Mouse (Mus musculus) hindbrain, embryonic 16.5 days (tissue): ENCODE measurements around the gene Gm765. TPM values are rescaled to one million over a fixed set of nuclear protein-coding genes. Genes with fewer than 3 reads are reported as not detected.

Experiments
- ATAC-seq: fragments of 200-750 bp; cut with Nextera tagmentation; 2 replicates; pipeline ENCODE4 v1.8.0; 2017; ENCODE audit warnings: moderate TSS enrichment, moderate library complexity
- H3K27ac ChIP-seq: fragments of 300-500 bp; sonication (generic); 2 replicates; pipeline ENCODE4 v1.5.1; 2014; ENCODE audit warnings: low read depth, mild to moderate bottlenecking, control low read depth, low read length, moderate library complexity
- H3K27me3 ChIP-seq: fragments of 300-500 bp; sonication (generic); replicated peaks from 2 replicates; pipeline ENCODE4 v1.6.1; 2014; ENCODE audit warnings: low read length; ENCODE audit not compliant: control insufficient read depth, insufficient read depth
- H3K36me3 ChIP-seq: fragments of 300-500 bp; sonication (generic); 2 replicates; pipeline ENCODE4 v1.6.1; 2014; ENCODE audit warnings: mild to moderate bottlenecking, low read length, moderate library complexity, mixed read lengths; ENCODE audit not compliant: control insufficient read depth, insufficient read depth
- H3K4me1 ChIP-seq: fragments of 300-500 bp; sonication (generic); 2 replicates; pipeline ENCODE4 v1.6.1; 2014; ENCODE audit warnings: low read depth, low read length; ENCODE audit not compliant: control insufficient read depth, insufficient read depth
- H3K4me2 ChIP-seq: fragments of 300-500 bp; sonication (generic); 2 replicates; pipeline ENCODE4 v1.6.1; 2014; ENCODE audit warnings: mild to moderate bottlenecking, low read length, control low read depth, moderate library complexity
- H3K4me3 ChIP-seq: fragments of 300-500 bp; sonication (generic); 2 replicates; pipeline ENCODE4 v1.5.1; 2014; ENCODE audit warnings: mild to moderate bottlenecking, low read length, control low read depth, moderate library complexity
- H3K9ac ChIP-seq: fragments of 300-500 bp; sonication (generic); 2 replicates; pipeline ENCODE4 v1.6.1; 2014; ENCODE audit warnings: low read depth, mild to moderate bottlenecking, control low read depth, low read length, moderate library complexity
- H3K9me3 ChIP-seq: fragments of 300-500 bp; sonication (generic); 2 replicates; pipeline ENCODE4 v1.6.1; 2014; ENCODE audit warnings: mild to moderate bottlenecking, low read length, moderate library complexity; ENCODE audit not compliant: control insufficient read depth
- WGBS: fragments of 180-500 bp; shearing (Covaris S2); extraction: QIAGEN DNeasy Blood & Tissue Kit; methylation state at CpG from one replicate; pipeline ENCODE4 v1.1.7; 2014; 5-methylcytosine and 5-hydroxymethylcytosine counted together
- polyA plus RNA-seq: library from polyadenylated mRNA; unstranded; fragments of >200 nt; fragmentation: Nextera tagmentation; extraction: Ambion mirVana; gene quantifications from 2 replicates; pipeline ENCODE4 v1.2.1, GENCODE M21; 2015

Gm765 gene
- 0.05 and 0.12 TPM in 2 replicates for polyA plus RNA-seq

DNA sequence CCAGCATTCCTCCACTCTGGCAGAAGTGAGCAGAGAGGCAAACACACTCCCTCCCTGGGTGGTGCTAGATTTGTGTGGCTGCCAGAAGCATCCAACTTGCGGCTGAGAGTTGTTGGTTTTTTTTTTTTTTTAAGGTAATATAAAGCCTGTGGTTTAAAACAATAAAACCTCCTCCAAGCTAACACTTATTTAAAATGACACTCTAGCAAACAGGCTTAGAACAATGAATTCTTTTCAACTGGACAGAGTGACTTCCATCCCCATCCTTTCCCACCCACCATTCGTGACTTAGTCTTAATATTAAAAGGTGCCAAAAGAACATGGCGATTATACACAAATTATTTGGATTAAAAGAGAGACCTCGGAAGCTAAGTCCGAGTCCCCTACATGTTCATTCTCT lies at the start of gene Gm765:
Gm765 (minus strand) TSS at position 101 of the 400 bp plus-strand sequence.
- H3K27ac ChIP-seq: no peak within 1 kb of the TSS
- no peak within 1 kb of the TSS for H3K9ac ChIP-seq
- no peaks in the 10 kb centered on the region for H3K4me1 ChIP-seq
- no peak within 1 kb of the TSS for H3K4me3 ChIP-seq
- H3K36me3 ChIP-seq: no peaks in the 10 kb centered on the region
- no peaks in the 10 kb centered on the region for H3K9me3 ChIP-seq
- WGBS: 84% methylated on average over 5 of the region's 5 CpGs
- H3K4me2 ChIP-seq: no peak within 1 kb of the TSS
- no peaks in the 10 kb centered on the region for H3K27me3 ChIP-seq
- no peak for ATAC-seq

DNA sequence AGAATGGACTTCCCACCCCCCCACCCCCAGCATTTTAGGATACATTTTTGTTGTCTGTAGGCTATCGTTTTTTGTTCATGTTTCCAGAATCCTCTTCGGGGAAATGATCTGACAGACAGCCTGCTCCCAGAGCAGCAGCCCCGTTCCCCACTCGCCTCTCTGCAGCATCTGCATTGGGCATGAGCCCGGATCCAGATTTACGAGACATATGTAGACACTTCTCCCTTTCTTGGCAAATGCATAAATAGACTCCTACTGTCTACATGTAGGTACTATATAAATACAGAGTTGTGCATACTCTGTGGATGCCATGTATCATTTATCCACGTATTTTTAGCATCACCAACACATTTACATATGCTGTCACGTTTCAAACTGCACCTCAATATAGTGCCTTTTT lies 42.9 kb upstream of the Gm765 start:
- Histone ChIP-seq H3K4me3 (no peak overlapping the region), H3K9ac (no peak overlapping the region), H3K9me3 (no peaks in the 10 kb centered on the region), H3K36me3 (no peaks in the 10 kb centered on the region), H3K4me1 (no peaks in the 10 kb centered on the region), H3K27me3 (no peaks in the 10 kb centered on the region), H3K4me2 (no peak overlapping the region), H3K27ac (no peak overlapping the region)
- no peak for ATAC-seq
- WGBS: 64% methylated on average over 8 of the region's 8 CpGs

GRCm38 (mm10) chr6:98384431-98384830 lies 41.9 kb upstream of the Gm765 start:
- 47% methylated on average over 8 of the region's 8 CpGs for WGBS

DNA sequence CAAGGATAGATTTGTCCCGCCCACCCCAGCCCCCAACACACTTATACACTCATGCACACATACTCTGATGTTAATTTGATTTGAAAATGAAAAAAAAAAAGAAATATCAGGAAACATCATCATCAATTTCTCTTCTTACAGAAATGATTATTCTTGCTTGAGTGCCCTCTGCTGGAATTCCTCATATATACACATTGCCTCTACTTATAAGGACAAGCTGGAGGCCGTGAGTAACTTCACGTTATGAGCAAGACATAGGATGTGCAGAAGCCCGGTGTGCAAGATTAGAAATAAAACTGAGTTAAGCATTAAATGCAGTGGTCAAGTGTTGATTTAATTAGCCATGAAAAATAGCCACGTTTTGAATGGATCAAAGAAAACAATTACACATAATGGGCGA lies 40.9 kb upstream of the Gm765 start:
- no peak overlapping the region for H3K4me2 ChIP-seq

More at GRCm38 (mm10) chr6:98384431-98384830, 41.9 kb upstream of the Gm765 start:
- no peak for ATAC-seq
- no peak overlapping the region for H3K27ac ChIP-seq
- no peaks in the 10 kb centered on the region for H3K36me3 ChIP-seq
- no peaks in the 10 kb centered on the region for H3K4me1 ChIP-seq
- H3K9me3 ChIP-seq: no peaks in the 10 kb centered on the region
- H3K4me3 ChIP-seq: no peak overlapping the region
- no peak overlapping the region for H3K9ac ChIP-seq
- no peaks in the 10 kb centered on the region for H3K27me3 ChIP-seq
- H3K4me2 ChIP-seq: no peak overlapping the region

DNA sequence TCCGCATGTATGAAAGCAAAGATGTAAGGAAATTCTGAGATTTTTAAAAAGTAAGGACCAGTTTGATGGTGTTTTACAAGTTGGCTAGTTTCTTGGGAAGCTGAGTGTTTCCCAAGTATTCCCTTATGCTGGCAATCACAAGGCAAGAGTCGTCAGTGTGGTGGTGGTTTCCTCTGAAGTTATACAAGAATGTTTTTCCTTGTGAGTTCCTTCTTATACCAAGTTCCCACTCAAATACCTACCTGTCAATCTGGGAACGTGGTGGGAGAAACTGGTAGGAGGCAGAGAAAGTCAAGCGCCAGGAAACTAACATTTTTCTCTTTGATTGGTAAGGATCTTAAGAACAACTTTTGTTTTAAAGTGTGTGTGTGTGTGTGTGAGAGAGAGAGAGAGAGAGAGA lies 23.6 kb upstream of the Gm765 start:
- no peak overlapping the region for H3K9ac ChIP-seq
- H3K27ac ChIP-seq: no peak overlapping the region
- ATAC-seq: no peak
- no peak overlapping the region for H3K4me3 ChIP-seq
- whole genome bisulfite sequencing: 93% methylated on average over 4 of the region's 4 CpGs
- H3K27me3 ChIP-seq: no peaks in the 10 kb centered on the region
- H3K4me2 ChIP-seq: no peak overlapping the region
- H3K36me3 ChIP-seq: no peaks in the 10 kb centered on the region
- no peaks in the 10 kb centered on the region for H3K9me3 ChIP-seq
- H3K4me1 ChIP-seq: no peaks in the 10 kb centered on the region

More for the DNA sequence above, 40.9 kb upstream of the Gm765 start:
- Histone ChIP-seq H3K27ac (no peak overlapping the region), H3K36me3 (no peaks in the 10 kb centered on the region), H3K9me3 (no peaks in the 10 kb centered on the region), H3K4me3 (no peak overlapping the region), H3K27me3 (no peaks in the 10 kb centered on the region), H3K4me1 (no peaks in the 10 kb centered on the region), H3K9ac (no peak overlapping the region)
- WGBS: 46% methylated on average over 6 of the region's 6 CpGs
- no peak for ATAC-seq

DNA sequence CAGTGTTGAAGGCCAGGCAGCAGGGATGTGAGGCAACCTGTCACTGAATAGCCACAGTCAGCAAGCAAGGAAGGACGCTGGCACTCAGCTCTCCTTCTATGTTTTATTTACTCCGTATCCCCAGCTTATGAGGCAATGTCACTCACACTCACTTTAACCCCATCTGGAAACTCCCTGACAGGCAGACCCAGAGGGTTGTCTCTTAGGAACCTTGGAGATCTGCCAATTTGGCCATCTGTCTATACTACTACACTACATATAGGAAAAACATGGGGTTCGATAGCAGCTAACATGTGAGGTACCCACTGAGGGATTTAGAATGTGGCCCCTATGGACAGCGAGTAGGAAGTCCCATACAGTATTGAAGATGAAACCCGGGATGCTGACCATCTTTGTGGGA lies 12.7 kb upstream of the Gm765 start:
- no peak for ATAC-seq
- Histone ChIP-seq H3K4me3 (no peak overlapping the region), H3K9ac (no peak overlapping the region), H3K9me3 (no peaks in the 10 kb centered on the region), H3K4me2 (no peak overlapping the region), H3K27ac (no peak overlapping the region), H3K27me3 (no peaks in the 10 kb centered on the region), H3K36me3 (no peaks in the 10 kb centered on the region), H3K4me1 (no peaks in the 10 kb centered on the region)
- WGBS: 71% methylated on average over 5 of the region's 5 CpGs

DNA sequence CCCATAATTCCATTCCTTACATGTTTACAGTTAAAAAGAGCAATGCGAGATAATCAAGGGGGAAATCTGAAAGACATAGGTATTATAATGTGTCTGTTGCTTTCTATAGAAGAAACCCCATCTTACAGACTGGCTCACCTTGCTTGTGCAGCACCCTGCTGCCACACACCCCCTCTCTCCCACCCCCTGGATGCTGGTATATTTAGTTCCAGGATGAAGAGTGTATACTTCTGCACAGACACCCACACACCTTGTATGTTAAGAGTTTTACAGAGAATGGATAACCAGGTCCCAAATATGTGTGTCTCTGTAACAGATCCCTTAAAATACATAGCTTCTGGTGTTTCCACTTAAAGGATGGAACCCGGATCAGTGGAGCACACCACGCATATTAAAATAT lies 10.7 kb upstream of the Gm765 start:
- WGBS: 94% methylated on average over 3 of the region's 3 CpGs
- H3K9ac ChIP-seq: no peak overlapping the region
- H3K27ac ChIP-seq: no peak overlapping the region
- H3K27me3 ChIP-seq: no peaks in the 10 kb centered on the region
- H3K36me3 ChIP-seq: no peaks in the 10 kb centered on the region
- H3K4me3 ChIP-seq: no peak overlapping the region
- no peak overlapping the region for H3K4me2 ChIP-seq
- H3K4me1 ChIP-seq: no peaks in the 10 kb centered on the region
- no peaks in the 10 kb centered on the region for H3K9me3 ChIP-seq
- no peak for ATAC-seq

- H3K9me3 ChIP-seq: no peaks in the 10 kb centered on the region
- 89% methylated on average over 2 of the region's 2 CpGs for whole genome bisulfite sequencing
- H3K27me3 ChIP-seq: no peaks in the 10 kb centered on the region
- H3K4me1 ChIP-seq: no peaks in the 10 kb centered on the region
- no peak overlapping the region for H3K4me3 ChIP-seq
- no peaks in the 10 kb centered on the region for H3K36me3 ChIP-seq
- no peak for ATAC-seq
- no peak overlapping the region for H3K4me2 ChIP-seq
- H3K9ac ChIP-seq: no peak overlapping the region
- no peak overlapping the region for H3K27ac ChIP-seq
Observed at GRCm38 (mm10) chr6:98332714-98333113, 9.8 kb downstream of the Gm765 start.

DNA sequence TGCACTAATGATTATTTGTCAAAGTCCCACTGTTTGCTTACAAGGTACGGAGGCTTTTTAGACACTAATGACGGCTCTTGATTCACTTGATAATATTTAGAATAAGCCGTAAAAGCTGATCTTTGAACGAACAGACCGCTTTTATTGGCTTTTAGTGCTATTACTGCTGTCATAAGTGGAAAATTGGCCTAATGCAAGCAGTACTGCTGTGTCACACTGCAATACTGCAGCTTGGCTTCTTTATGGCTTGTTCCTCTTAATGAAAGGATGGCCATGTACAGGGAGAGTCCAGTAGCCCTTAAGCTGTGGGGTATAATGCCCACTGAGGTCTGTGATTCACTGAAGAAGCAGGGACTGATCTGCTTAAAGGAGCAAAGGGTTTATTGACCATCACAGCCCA lies 30.9 kb downstream of the Gm765 start:
- no peaks in the 10 kb centered on the region for H3K4me1 ChIP-seq
- H3K9me3 ChIP-seq: no peaks in the 10 kb centered on the region
- H3K9ac ChIP-seq: no peak overlapping the region
- H3K4me2 ChIP-seq: no peak overlapping the region
- H3K4me3 ChIP-seq: no peak overlapping the region
- no peaks in the 10 kb centered on the region for H3K36me3 ChIP-seq
- ATAC-seq: no peak
- 85% methylated on average over 5 of the region's 5 CpGs for WGBS
- H3K27me3 ChIP-seq: no peaks in the 10 kb centered on the region
- H3K27ac ChIP-seq: no peak overlapping the region

GRCm38 (mm10) chr6:98307647-98308046 lies 34.9 kb downstream of the Gm765 start:
- no peaks in the 10 kb centered on the region for H3K27me3 ChIP-seq
- no peaks in the 10 kb centered on the region for H3K9me3 ChIP-seq
- H3K4me3 ChIP-seq: no peak overlapping the region
- no peak for ATAC-seq
- no peak overlapping the region for H3K4me2 ChIP-seq
- no peaks in the 10 kb centered on the region for H3K36me3 ChIP-seq
- 72% methylated on average over 3 of the region's 3 CpGs for WGBS
- H3K9ac ChIP-seq: no peak overlapping the region
- H3K27ac ChIP-seq: no peak overlapping the region
- H3K4me1 ChIP-seq: no peaks in the 10 kb centered on the region
